Mouse (Mus musculus) urinary bladder, adult 2 months (tissue): ENCODE measurements at regions not wholly inside any gene's neighbourhood (a gene's known extent, or its start where the extent isn't known, plus 50 kb on each side); places are given as distances from the start of the nearest gene placed in this dataset.
"Not testable (repeated sequence)": the region's sequence is repeated elsewhere in the genome, so short reads cannot be mapped to it uniquely, and the experiment has no call there.

Source experiments
- DNase-seq: peaks from one replicate; pipeline ENCODE4 v3.0.0; 2022; ENCODE audit warnings: low spot score

DNA sequence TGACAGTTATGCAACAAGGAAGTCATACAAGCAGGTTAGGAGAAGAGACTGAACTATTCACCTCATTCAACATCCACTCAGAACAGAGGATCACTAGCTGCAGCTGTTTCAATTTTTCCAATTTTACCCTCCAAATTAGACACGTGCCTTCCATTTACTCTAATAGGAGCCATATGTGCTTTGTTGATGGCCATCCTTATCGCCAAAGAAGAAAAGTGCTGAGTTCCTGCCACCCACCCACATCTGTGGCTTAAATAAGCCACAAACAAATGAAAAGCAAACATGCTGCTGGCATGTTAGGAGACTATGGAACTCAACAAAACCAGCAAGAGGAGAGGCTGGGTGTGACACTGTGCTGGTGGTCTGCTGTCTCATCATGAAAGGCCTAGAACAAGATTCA is 1786.1 kb downstream of the 9330182O14Rik start:
- no peak for DNase-seq

DNA sequence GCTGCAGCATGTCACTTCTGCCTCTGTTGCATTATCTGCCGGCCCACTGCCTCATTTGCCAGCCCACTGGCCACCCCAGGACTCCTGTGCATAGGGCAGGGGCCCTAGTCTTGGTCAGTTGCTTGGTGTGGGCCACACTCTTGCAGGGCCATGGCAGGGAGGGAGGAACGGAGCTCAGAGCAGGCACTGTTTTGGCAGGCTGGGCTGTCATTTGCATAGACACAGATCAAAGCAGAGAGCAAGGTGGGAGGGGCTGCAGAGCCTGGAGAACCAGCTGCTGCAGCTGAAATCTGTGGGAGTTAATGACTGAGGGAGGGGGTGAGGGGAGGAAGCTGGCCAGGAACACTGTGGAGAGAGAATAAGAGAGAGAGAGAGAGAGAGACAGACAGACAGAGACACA is 1802.5 kb downstream of the 9330182O14Rik start:
- DNase-seq = no peak

DNA sequence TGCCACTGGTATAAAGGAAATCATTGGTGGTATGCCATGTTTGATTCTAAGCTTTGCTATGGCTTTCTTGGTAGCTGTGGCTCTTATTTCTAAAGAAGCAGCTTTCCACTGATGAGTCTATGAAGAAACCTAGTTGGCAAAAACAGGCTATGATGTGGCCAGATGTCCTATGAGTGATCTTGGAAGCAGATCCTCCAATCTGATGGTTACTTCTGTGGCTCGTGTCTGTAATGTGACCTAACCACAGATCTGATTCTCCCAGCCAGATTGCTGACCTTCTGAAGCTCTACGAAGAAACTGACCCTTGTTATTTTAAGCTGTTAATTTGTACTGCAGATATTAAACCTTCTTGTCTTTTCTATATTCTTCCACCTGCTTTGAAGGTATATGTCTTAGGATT is 1811.1 kb downstream of the 9330182O14Rik start:
- DNase-seq = no peak

DNA sequence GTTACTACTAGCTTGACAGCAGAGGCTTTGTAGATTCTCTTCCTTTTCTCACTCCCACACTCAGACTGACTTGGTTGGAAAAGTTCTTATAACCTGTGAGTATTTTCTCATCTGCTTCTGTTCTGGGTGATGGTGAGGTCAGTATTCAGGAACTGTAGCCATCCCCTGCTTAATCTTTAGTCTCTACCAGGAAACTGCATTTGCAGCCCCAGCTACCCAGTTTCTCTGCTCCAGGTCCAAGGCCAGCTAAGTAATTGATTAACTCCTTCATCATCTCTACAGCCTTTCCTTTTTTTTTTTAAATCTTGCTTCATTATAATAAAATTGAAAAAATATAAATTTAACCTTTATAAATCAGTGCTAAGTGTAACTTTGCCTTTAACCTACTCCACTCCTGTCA is 1813.7 kb downstream of the 9330182O14Rik start:
- DNase-seq = no peak

DNA sequence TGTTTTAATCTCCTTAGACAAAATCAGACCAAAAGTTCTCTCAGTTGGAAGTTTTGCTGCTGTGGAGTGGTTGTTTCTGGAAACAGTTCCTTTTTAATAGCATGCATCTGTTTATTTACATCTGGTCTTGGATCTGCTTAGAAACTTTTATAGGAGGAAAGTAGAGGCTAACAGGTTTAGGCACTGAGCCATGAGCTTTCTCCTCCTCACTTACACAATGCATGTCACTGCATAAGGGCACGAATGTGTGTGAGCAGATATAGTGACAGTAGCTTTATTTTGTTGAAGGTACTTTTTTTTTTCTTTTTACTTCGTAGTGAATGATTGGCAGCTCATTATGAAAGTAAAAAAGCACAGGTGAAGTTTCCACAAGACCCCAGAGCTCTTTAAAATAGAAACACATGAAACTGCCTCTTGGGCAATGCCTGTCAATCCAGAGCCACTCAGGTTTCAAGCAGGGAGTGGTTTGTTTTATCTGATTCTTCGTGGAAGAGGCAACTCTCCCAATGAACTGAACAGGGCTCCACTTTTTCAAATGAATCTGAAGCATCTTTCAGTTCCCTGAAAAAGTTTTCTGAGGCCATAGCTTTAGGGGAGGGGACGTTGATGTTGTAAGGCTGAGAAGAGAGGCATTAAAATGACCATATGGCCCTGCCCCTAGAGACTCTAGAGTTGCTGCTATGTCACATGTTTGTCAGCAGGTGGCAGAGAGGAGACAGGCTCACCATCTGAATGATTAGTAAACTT is 1814.4 kb downstream of the 9330182O14Rik start:
- DNase-seq = no peak

DNA sequence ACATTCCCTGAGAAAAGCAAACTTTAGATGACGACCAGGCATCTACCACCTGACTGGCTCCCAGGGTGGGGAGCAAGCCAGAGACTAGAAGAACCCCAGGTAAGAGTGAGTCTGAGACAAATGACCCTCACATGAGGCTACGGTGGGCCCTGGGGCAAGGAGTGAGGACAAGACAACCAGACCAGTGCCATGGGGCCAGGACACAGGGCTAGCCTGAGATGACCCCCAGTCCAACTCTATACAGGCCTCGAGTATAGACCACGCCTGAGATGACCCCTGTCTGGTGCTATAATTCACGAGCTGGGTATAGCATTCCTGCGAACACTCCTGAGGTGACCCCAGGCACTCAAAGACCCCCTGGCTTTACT is 1814.9 kb downstream of the 9330182O14Rik start:
- DNase-seq = no peak

DNA sequence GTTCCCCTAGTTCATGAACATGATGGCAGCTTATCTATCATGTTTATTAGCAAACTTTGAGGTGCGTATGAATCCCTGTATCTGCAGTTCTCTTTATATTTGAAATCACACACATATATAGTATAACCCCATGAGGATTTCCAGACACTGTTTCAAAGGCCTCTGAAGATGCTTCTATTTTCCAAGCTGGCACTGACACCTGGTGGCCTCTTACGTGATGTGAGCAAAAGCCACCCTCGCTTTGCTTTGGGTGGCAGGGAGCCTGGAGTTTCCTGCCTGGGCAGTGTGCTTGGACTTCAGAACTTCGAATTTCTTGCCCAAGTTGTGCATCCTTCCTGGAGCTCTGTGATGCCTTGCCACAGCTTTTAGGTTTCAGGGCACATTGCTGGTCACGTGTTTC is 1817.1 kb downstream of the 9330182O14Rik start:
- no peak for DNase-seq

DNA sequence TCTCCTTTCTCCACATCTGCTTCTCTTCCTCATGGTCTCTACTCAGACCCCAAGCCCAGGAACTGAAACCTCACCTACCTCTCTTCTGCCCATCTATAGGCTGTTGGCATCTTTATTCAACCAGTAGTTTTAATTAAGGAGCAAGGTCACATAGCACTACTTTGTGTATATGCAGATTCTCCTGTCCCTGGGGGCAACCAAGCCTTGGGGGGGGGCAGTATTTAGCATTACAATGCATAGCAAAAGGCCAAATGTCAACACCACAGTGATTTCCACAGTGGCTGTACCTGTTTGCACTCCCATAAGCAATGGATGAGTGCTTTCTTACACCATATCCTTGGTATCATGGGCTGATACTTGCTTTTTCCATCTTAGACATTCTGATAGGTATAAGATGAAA is 1826.4 kb downstream of the 9330182O14Rik start:
- DNase-seq = no peak

DNA sequence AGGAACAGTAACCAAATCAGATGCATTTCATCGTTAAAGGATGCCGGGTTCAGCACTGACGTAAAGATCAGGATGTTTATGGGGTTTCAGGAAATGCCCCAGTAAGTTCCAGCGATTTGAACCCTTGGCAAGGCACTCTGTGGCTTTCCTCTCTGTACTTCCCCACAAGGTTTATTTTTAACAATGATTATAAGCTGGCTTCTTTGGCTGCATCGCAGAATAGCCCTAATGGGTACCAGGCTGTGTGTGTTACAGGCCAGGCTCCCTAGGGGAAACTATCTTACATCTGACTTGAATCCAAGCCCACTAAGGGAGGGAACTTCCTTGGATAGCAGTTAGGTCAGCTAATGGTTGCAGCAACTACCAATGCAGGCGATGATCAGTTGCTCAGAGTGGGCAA is 1836.7 kb downstream of the 9330182O14Rik start:
- no peak for DNase-seq

DNA sequence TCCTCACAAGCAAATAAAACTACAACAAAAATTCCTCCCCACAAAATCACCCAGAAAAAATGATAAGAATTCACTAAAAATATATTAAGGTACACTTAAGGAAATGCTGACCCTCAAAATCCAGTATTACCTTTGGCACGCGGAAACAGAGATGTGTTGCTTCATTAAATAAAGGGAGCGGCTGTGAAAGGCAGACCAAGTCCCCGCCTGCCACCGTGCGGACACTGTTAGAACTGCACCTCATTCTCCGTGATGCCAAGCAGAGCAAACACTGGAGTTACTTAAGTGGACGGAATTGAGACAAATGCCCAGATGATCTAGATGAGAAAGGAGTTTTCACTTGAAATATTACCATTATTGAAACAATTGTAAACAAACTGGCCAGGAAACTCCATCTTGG is 1839.1 kb downstream of the 9330182O14Rik start:
- DNase-seq = peak; percentile 69

DNA sequence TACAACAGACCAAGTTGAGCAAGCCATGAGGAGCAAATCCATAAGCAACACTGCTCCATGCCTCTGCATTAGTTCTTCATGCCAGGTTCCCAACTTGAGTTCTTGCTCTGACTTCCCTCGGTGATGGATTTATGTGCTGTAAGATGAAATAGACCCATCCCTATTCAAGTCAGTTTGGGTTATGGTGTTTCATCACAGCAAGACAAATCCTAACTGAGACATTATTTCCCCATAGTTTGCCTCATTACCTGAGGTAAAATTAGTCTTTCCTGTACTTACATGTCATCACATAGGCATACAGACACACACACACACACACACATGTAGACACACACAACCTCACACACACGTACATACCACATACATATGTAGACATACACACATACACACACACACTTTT is 1843.0 kb downstream of the 9330182O14Rik start:
- DNase-seq = no peak

DNA sequence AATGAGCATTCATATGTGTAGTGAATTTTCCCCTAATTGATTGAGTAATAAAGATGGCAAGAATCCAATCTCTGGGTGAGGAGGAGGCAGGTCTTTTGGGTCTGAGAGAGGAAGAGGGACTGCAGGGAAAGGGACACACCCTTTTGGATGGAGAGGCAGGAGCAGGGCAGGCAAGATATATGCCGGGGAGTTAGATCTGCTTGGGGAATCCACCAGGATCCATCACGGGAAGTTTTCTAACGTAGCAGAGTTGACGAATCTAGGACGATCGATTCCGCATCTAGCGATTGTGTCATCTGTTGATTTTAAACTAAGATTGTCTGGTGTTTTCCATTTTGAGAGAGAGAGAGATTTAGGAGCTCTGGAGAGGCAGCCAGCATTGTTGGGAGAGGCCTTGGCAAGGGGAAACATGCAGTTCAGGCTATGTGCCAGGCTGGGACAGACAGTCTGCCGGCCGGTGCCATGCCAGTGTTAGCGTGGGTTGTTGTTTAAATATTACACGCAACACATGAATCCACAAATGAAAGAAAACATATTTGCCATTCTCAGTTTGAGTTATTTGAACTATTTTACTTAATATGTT is 1843.6 kb downstream of the 9330182O14Rik start:
- DNase-seq = no peak

DNA sequence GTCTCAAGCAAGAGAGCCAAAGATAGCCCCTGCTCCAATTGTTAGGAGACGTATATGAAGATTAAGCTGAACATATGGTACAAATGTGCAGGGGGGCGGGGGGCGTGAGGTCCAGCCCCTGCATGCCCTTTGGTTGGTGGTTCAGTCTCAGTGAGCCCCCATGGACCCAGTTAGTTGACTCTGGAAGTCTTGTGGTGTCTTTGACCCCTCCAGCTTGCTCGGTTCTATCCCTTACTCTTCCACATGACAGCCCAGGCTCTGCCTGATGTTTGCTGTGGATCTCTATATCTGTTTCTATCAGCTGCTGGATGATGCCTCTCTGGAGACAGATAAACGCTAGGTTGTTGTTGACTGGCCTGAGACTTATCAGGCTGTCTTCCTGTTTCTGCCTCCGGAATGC is 1849.1 kb downstream of the 9330182O14Rik start:
- no peak for DNase-seq

DNA sequence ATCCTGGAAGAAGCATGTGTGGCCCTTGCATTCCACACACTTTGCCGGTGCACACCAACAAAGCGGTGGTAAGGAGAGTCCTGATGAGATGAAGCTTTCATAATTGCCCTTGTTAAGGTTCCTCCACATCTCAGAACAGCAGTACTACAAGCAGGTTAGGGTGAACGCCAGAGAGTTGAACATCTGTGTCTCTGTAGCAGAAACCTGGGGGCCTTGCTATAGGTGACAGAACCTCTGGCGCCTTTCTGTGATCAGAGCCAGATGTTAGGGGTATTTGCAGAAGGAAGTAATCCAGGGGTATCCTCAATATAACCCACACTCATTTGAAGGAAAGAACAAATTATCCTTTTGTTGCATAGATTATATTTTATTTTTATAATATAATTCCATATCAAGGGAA is 1850.1 kb downstream of the 9330182O14Rik start:
- DNase-seq = no peak

DNA sequence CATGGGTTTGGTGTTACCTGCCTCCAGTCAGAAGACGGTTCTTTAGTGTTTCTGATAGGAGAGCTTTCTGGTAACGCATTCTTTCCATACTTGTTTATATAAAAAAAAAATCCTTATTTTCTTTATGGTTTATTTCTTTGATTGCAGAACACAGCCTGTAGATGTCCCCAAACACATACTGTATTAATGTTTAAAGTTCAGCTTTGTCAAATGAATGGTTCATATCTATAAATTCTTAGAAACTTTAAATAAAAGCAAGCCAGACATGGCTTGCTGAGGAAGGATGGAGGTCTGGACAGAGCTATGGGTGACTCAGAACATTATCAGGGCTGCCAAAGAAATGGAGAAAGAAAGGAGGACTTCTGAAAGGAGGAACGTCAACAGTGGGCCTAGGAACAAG is 1852.1 kb downstream of the 9330182O14Rik start:
- no peak for DNase-seq

DNA sequence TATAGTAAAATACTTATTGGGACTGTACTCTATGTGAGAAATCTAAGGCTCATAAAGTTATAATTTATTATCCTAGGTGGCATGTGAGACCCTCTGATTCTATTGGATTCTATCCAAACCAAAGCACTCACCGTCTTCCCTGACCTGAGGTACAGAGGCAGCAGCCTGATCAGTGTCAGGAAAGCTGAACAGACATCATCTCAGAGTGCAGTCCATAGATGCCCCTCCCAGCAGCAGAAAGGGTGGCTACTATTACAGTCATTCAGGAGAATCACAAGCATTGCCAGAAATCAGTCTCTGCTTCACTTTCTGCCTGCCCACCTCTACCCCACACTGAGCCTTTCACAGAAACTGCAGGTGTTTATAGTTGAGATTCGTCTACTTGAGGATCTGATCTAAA is 1854.9 kb downstream of the 9330182O14Rik start:
- DNase-seq = no peak

DNA sequence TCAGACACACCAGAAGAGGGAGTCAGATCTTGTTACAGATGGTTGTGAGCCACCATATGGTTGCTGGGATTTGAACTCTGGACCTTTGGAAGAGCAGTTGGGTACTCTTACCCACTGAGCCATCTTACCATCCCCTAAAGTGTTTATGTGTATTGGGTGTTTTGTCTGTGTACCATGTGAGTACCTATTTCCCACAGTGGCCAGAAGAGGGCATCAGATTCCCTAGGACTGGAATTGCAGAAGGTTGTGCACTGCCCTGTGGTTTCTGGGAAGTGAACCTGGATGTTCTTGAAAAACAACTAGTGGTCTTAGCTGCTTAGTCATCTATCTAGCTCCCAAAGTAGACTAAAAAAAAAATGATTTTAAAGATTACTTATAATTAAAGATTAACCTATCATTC is 1857.7 kb downstream of the 9330182O14Rik start:
- DNase-seq = no peak

DNA sequence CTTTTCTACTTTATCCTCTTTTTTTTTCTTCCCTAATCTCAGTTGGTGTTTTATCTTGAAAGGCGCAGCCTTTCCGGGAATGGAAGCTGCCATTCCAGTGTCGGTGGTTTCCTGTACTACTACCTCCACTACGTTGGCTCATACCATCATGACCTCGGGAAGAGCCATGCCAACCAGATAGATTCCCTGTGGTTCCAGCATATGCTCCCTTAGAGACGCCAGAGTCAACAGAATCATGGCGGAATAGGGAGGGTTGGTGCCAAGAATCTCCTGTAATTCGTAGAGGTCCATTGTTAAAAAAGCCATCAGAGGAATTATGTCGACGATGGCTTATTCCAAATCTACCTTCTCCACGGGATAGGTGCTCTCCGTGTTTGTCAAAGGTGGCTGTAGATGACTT is 1898.1 kb downstream of the 9330182O14Rik start:
- not testable (repeated sequence) for DNase-seq

DNA sequence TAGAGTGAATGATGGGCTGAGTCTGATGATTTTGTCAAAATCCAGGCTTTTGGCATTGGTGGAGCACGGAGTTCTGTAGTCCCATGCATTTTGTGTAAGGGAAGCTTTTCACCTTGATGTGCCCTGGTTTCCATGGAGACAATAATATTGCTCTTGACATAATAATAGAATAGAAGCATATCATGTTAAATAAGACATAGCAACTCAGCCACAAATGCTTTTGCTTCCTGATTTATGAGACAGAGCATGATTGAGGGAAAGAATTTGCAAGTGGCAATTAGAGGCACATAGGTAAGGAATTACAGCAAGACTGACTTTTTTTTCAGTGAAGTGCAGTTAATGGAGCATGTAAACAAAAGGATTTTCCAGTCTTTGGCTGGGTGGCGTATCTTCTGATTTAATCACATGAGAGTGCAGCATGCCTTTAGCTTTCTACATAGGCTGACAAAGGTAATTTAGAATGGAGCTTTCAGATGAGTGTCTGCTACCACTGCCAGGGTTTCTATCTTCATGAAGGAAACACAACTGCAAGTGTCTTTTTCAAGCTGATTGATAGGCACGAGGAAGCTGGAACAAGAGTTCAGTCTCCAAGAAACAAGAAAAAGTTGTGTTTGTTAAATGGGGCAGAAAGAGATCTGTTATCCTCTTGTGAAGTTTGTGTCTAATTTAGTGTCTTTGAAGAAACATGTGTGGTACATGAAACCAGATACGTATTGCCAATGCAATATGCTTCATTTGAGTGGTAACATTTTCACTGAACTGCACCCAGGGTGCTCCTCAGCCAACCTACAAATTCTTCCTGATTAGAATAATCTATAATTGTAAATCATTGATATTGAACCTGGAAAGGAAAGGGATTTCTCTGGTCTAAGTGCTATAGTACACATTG is 1913.2 kb downstream of the 9330182O14Rik start:
- no peak for DNase-seq

DNA sequence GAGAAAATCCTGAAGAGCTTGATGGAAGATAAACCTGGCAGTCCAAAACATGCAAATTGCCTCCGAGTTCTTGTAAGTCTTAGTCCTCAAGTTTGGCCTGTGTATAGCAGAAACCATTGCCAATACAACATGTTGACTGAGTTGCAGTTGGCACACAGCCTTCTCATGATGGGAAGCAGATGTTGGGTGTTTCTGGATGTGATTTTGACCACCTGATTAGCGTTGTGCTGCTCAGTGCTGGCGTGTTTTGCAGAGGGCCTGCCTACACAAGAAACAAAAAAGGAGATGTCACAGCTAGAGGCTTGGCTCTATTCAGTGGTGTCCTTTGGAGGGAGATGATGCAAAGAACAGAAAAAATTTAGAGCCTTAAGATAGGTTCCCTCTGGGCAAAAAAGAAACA is 1922.6 kb downstream of the 9330182O14Rik start:
- no peak for DNase-seq

DNA sequence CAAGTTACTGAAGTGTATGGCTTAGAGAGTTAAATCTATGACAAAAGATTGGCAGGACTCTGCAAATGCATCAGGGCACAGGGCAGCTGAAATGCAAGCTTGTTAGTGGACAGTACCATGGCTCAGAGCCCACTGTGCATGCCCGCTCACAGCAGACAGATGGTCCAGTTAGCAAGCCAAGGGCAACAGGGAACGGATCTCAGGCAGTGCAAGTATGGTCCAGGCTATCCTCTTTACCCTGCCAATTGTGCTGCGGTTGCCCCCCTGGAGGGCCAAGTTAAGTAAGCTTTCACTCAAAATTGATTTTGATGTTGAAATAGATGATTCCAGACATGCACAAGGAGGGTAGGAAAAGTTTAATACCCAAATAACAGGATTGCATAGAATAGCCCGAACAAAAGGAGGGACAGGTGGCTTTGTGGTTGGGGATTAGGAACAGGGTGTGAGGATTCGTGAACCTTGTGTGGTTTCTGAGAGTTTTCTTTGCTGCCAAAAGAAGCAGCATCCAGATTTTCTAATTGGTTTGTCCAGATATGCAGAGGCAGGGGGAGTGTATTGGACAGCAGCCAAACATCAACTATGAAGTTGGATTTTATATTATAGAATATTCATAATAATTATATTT is 1934.2 kb downstream of the 9330182O14Rik start:
- DNase-seq = no peak

DNA sequence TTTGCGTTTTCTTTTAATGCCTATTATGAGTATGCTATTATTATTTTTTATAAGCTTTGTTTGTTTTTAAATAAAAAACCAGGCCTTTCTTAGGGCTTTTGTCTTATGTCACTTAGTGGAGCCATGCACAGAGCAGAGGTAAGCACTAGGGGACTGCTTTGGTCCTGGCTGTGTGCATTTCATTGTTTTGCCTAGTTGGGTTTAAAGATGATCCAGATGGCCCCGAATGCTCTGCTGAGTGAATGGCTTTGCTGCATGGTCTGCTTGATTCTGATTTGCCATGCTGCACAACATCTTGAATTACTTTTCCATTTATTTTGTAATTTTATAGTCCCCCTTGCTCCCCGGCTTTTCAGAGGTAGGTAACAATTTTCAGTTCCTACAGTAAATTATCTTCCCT is 1934.9 kb downstream of the 9330182O14Rik start:
- DNase-seq = no peak
